Mouse (Mus musculus): ENCODE results near the gene Arih2. TPM values are rescaled to one million over a fixed set of nuclear protein-coding genes. Genes with fewer than 3 reads are reported as not detected.
A peak's percentile ranks its signal among the peaks of the same experiment; 100 is the strongest.
"Not testable (repeated sequence)": the region's sequence is repeated elsewhere in the genome, so short reads cannot be mapped to it uniquely, and the experiment has no call there.

Gene Arih2
- polyA plus RNA-seq, 1 experiment from 2014 or later = 62.1 TPM

GRCm38 (mm10) chr9:108661677-108662612 is 12.8 kb upstream of the Arih2 start, which contains the start of gene Slc25a20:
Gene Slc25a20 (plus strand): TSS chr9:108662088.
- H3K9me3 ChIP-seq (ENCODE audit: control insufficient read depth, low read length) = no peaks in the 10 kb centered on the region
- H3K27ac ChIP-seq (ENCODE audit: low read depth, low read length) = no peak within 1 kb of the TSS
- peak within 1 kb of the TSS; percentile 66 for H3K4me2 ChIP-seq (ENCODE audit: low read depth, low read length, severe bottlenecking)
- H3K36me3 ChIP-seq (ENCODE audit: control insufficient read depth, insufficient read depth, low read length) = no peaks in the 10 kb centered on the region
- ATAC-seq (replicated peaks; ENCODE audit: low FRiP score) = peak; percentile 90
- WGBS = 2% methylated on average over 35 of the region's 37 CpGs
- peak; percentile 87 for DNase-seq (ENCODE audit: low spot score)
- H3K4me1 ChIP-seq (replicated peaks; ENCODE audit: control insufficient read depth, insufficient read depth, low read length) = 0 out of 2 replicates have a peak, but pooled peaks cover 4% of the 10 kb centered on the region
- peak within 1 kb of the TSS; percentile 65 for H3K9ac ChIP-seq (ENCODE audit: low read length)
- H3K4me3 ChIP-seq (ENCODE audit: low read depth, low read length) = peak within 1 kb of the TSS; percentile 69
- H3K27me3 ChIP-seq (ENCODE audit: control insufficient read depth, insufficient read depth, low read length) = no peaks in the 10 kb centered on the region

- not testable (repeated sequence) for DNase-seq (ENCODE audit: low spot score); ATAC-seq (replicated peaks; ENCODE audit: low FRiP score); H3K4me1 ChIP-seq (replicated peaks; ENCODE audit: control insufficient read depth, insufficient read depth, low read length); H3K27me3 ChIP-seq (ENCODE audit: control insufficient read depth, insufficient read depth, low read length); H3K9me3 ChIP-seq (ENCODE audit: control insufficient read depth, low read length); H3K4me3 ChIP-seq (ENCODE audit: low read depth, low read length); H3K36me3 ChIP-seq (ENCODE audit: control insufficient read depth, insufficient read depth, low read length); H3K4me2 ChIP-seq (ENCODE audit: low read depth, low read length, severe bottlenecking); H3K27ac ChIP-seq (ENCODE audit: low read depth, low read length); H3K9ac ChIP-seq (ENCODE audit: low read length)
- WGBS = 93% methylated on average over 7 of the region's 7 CpGs
Measured at GRCm38 (mm10) chr9:108655865-108656264, 6.7 kb upstream of the Arih2 start.

- H3K9me3 ChIP-seq (ENCODE audit: control insufficient read depth, low read length) = no peaks in the 10 kb centered on the region
- H3K9ac ChIP-seq (ENCODE audit: low read length) = no peak overlapping the region
- H3K4me2 ChIP-seq (ENCODE audit: low read depth, low read length, severe bottlenecking) = no peak overlapping the region
- H3K4me3 ChIP-seq (ENCODE audit: low read depth, low read length) = no peak overlapping the region
- no peak overlapping the region for H3K27ac ChIP-seq (ENCODE audit: low read depth, low read length)
- H3K27me3 ChIP-seq (ENCODE audit: control insufficient read depth, insufficient read depth, low read length) = no peaks in the 10 kb centered on the region
- ATAC-seq (replicated peaks; ENCODE audit: low FRiP score) (no peak), DNase-seq (ENCODE audit: low spot score) (no peak)
- peaks cover 4% of the 10 kb centered on the region; the same call in 1 of the 2 replicates for H3K4me1 ChIP-seq (replicated peaks; ENCODE audit: control insufficient read depth, insufficient read depth, low read length)
- 80% methylated on average over 10 of the region's 10 CpGs for WGBS
- no peaks in the 10 kb centered on the region for H3K36me3 ChIP-seq (ENCODE audit: control insufficient read depth, insufficient read depth, low read length)
Measured at GRCm38 (mm10) chr9:108654566-108655464, 5.6 kb upstream of the Arih2 start.

- Histone ChIP-seq H3K27ac (ENCODE audit: low read depth, low read length) (peak overlapping the region; percentile 37), H3K4me1 (replicated peaks; ENCODE audit: control insufficient read depth, insufficient read depth, low read length) (peaks cover 8% of the 10 kb centered on the region; the same call in 1 of the 2 replicates)
- 34% methylated on average over 29 of the region's 29 CpGs for WGBS
Measured at GRCm38 (mm10) chr9:108649561-108650440, 615 bp upstream of the Arih2 start.

GRCm38 (mm10) chr9:108648166-108648565 is 1.0 kb downstream of the Arih2 start:
- peak overlapping the region; percentile 95 for H3K4me2 ChIP-seq (ENCODE audit: low read depth, low read length, severe bottlenecking)
- peak overlapping the region; percentile 83 for H3K9ac ChIP-seq (ENCODE audit: low read length)
- DNase-seq (ENCODE audit: low spot score) (no peak), ATAC-seq (replicated peaks; ENCODE audit: low FRiP score) (no peak)
- no peaks in the 10 kb centered on the region for H3K27me3 ChIP-seq (ENCODE audit: control insufficient read depth, insufficient read depth, low read length)
- 0 out of 2 replicates have a peak overlapping the region, but pooled peaks have one; percentile 37 for H3K27ac ChIP-seq (ENCODE audit: low read depth, low read length)
- peak overlapping the region; percentile 96 for H3K4me3 ChIP-seq (ENCODE audit: low read depth, low read length)
- peaks cover 8% of the 10 kb centered on the region; the same call in 1 of the 2 replicates for H3K4me1 ChIP-seq (replicated peaks; ENCODE audit: control insufficient read depth, insufficient read depth, low read length)
- H3K36me3 ChIP-seq (ENCODE audit: control insufficient read depth, insufficient read depth, low read length) = no peaks in the 10 kb centered on the region
- no peaks in the 10 kb centered on the region for H3K9me3 ChIP-seq (ENCODE audit: control insufficient read depth, low read length)
- WGBS = 53% methylated on average over 10 of the region's 10 CpGs

More at GRCm38 (mm10) chr9:108649561-108650440, 615 bp upstream of the Arih2 start:
- peak overlapping the region; percentile 96 for H3K4me3 ChIP-seq (ENCODE audit: low read depth, low read length)
- H3K4me2 ChIP-seq (ENCODE audit: low read depth, low read length, severe bottlenecking) = peak overlapping the region; percentile 95
- DNase-seq (ENCODE audit: low spot score) (no peak), ATAC-seq (replicated peaks; ENCODE audit: low FRiP score) (no peak; the same call in 1 of the 2 replicates)
- H3K36me3 ChIP-seq (ENCODE audit: control insufficient read depth, insufficient read depth, low read length) = no peaks in the 10 kb centered on the region
- H3K9me3 ChIP-seq (ENCODE audit: control insufficient read depth, low read length) = no peaks in the 10 kb centered on the region
- peak overlapping the region; percentile 83 for H3K9ac ChIP-seq (ENCODE audit: low read length)
- no peaks in the 10 kb centered on the region for H3K27me3 ChIP-seq (ENCODE audit: control insufficient read depth, insufficient read depth, low read length)

- Histone ChIP-seq H3K9ac (ENCODE audit: low read length) (no peak overlapping the region), H3K4me3 (ENCODE audit: low read depth, low read length) (no peak overlapping the region), H3K27me3 (ENCODE audit: control insufficient read depth, insufficient read depth, low read length) (no peaks in the 10 kb centered on the region), H3K4me2 (ENCODE audit: low read depth, low read length, severe bottlenecking) (no peak overlapping the region), H3K36me3 (ENCODE audit: control insufficient read depth, insufficient read depth, low read length) (no peaks in the 10 kb centered on the region; the same call in 1 of the 2 replicates), H3K4me1 (replicated peaks; ENCODE audit: control insufficient read depth, insufficient read depth, low read length) (no peaks in the 10 kb centered on the region), H3K27ac (ENCODE audit: low read depth, low read length) (no peak overlapping the region), H3K9me3 (ENCODE audit: control insufficient read depth, low read length) (no peaks in the 10 kb centered on the region)
- DNase-seq (ENCODE audit: low spot score) (no peak), ATAC-seq (replicated peaks; ENCODE audit: low FRiP score) (no peak)
- 94% methylated on average over 2 of the region's 2 CpGs for WGBS
Measured at GRCm38 (mm10) chr9:108639825-108640224, 9.4 kb downstream of the Arih2 start.

GRCm38 (mm10) chr9:108635415-108635814 is 13.8 kb downstream of the Arih2 start:
- Histone ChIP-seq H3K27me3 (ENCODE audit: control insufficient read depth, insufficient read depth, low read length) (no peaks in the 10 kb centered on the region), H3K36me3 (ENCODE audit: control insufficient read depth, insufficient read depth, low read length) (no peaks in the 10 kb centered on the region; the same call in 1 of the 2 replicates), H3K27ac (ENCODE audit: low read depth, low read length) (no peak overlapping the region), H3K4me3 (ENCODE audit: low read depth, low read length) (no peak overlapping the region), H3K9ac (ENCODE audit: low read length) (no peak overlapping the region), H3K9me3 (ENCODE audit: control insufficient read depth, low read length) (no peaks in the 10 kb centered on the region), H3K4me1 (replicated peaks; ENCODE audit: control insufficient read depth, insufficient read depth, low read length) (no peaks in the 10 kb centered on the region), H3K4me2 (ENCODE audit: low read depth, low read length, severe bottlenecking) (no peak overlapping the region)
- 80% methylated on average over 2 of the region's 2 CpGs for WGBS
- no peak for DNase-seq (ENCODE audit: low spot score)
- ATAC-seq (replicated peaks; ENCODE audit: low FRiP score) = no peak

Data from forebrain, embryonic 11.5 days (tissue).